Mouse (Mus musculus) MEL (cell line): ENCODE data around the gene Rpn2. TPM values are rescaled to one million over a fixed set of nuclear protein-coding genes. Genes with fewer than 3 reads are reported as not detected.

Source experiments
- DNase-seq: peaks from one replicate; pipeline ENCODE4 v3.0.0; 2011; ENCODE audit warnings: low read depth, low spot score
- H3K27ac ChIP-seq: 2 replicates; pipeline ENCODE4 v1.5.1; 2012; ENCODE audit warnings: low read depth, mild to moderate bottlenecking, control low read depth, low read length, moderate library complexity; ENCODE audit not compliant: control insufficient read depth
- H3K27me3 ChIP-seq, 2 experiments: fragments of 150-350 bp in 1 of 2; sonication (generic) in 1 of 2; 2 replicates each; pipeline ENCODE4 v1.6.1; 2012; ENCODE audit warnings: low read length in 2 of 2, mild to moderate bottlenecking in 2 of 2, improper control_type of control experiment in 1 of 2, moderate library complexity in 1 of 2; ENCODE audit not compliant: insufficient read depth in 2 of 2, control insufficient read depth in 1 of 2
- H3K36me3 ChIP-seq, 2 experiments: 2 replicates each; pipeline ENCODE4 v1.6.1; 2012 to 2014; ENCODE audit warnings: low read length in 2 of 2, improper control_type of control experiment in 1 of 2, inconsistent platforms in 1 of 2, mild to moderate bottlenecking in 1 of 2; ENCODE audit not compliant: insufficient read depth in 2 of 2, control insufficient read depth in 1 of 2
- H3K4me1 ChIP-seq, 2 experiments: fragments of 150-350 bp in 1 of 2; sonication (generic) in 1 of 2; 2 replicates each; pipeline ENCODE4 v1.6.1; 2012; ENCODE audit warnings: low read length in 2 of 2, improper control_type of control experiment in 1 of 2, mild to moderate bottlenecking in 1 of 2; ENCODE audit not compliant: insufficient read depth in 2 of 2, control insufficient read depth in 1 of 2
- H3K4me3 ChIP-seq, 2 experiments: fragments of 150-350 bp in 1 of 2; sonication (generic) in 1 of 2; 2 replicates each; pipeline ENCODE4 v1.5.1; 2012; ENCODE audit warnings: low read depth in 2 of 2, low read length in 2 of 2, mild to moderate bottlenecking in 2 of 2, moderate library complexity in 2 of 2, control low read depth in 1 of 2, improper control_type of control experiment in 1 of 2; ENCODE audit not compliant: control insufficient read depth in 1 of 2, insufficient read depth in 1 of 2
- H3K79me2 ChIP-seq: 2 replicates; pipeline ENCODE4 v1.6.1; 2012; ENCODE audit warnings: mild to moderate bottlenecking, low read length, moderate library complexity; ENCODE audit not compliant: control insufficient read depth, poor library complexity, insufficient read depth
- H3K9ac ChIP-seq: 2 replicates; pipeline ENCODE4 v1.6.1; 2012; ENCODE audit warnings: low read depth, mild to moderate bottlenecking, control low read depth, low read length, moderate library complexity; ENCODE audit not compliant: control insufficient read depth, poor library complexity, severe bottlenecking
- H3K9me3 ChIP-seq: fragments of 150-350 bp; sonication (generic); replicated peaks from 2 replicates; pipeline ENCODE4 v1.6.1; 2012; ENCODE audit warnings: mild to moderate bottlenecking, low read length, improper control_type of control experiment, moderate library complexity; ENCODE audit not compliant: insufficient read depth
- CHD1 ChIP-seq: IDR thresholded peaks from 2 replicates; pipeline ENCODE4 v1.6.1; 2012; ENCODE audit warnings: low read depth, mild to moderate bottlenecking, inconsistent platforms, low read length, improper control_type of control experiment
- CHD2 ChIP-seq: IDR thresholded peaks from 2 replicates; pipeline ENCODE4 v1.6.1; 2011; ENCODE audit warnings: low read length, improper control_type of control experiment
- CTCF ChIP-seq, 3 experiments: IDR thresholded peaks in 2 of 3; conservative IDR thresholded peaks in 1 of 3; 2 replicates each; pipeline ENCODE4 v1.5.1; 2011 to 2012; ENCODE audit warnings: low read length in 3 of 3, low read depth in 2 of 3, mild to moderate bottlenecking in 2 of 3, improper control_type of control experiment in 1 of 3, inconsistent platforms in 1 of 3, mixed read lengths in 1 of 3, moderate library complexity in 1 of 3; ENCODE audit not compliant: control insufficient read depth in 1 of 3, insufficient read depth in 1 of 3, poor library complexity in 1 of 3, severe bottlenecking in 1 of 3
- EP300 ChIP-seq, 2 experiments: IDR thresholded peaks; 2 replicates each; pipeline ENCODE4 v1.6.1; 2011; ENCODE audit warnings: improper control_type of control experiment in 2 of 2, low read length in 2 of 2, low read depth in 1 of 2, mild to moderate bottlenecking in 1 of 2
- ETS1 ChIP-seq: IDR thresholded peaks from 2 replicates; pipeline ENCODE4 v1.6.1; 2012; ENCODE audit warnings: low read depth, mild to moderate bottlenecking, inconsistent platforms, low read length, improper control_type of control experiment, moderate library complexity
- HCFC1 ChIP-seq: IDR thresholded peaks from 2 replicates; pipeline ENCODE4 v1.6.1; 2012; ENCODE audit warnings: low read depth, mild to moderate bottlenecking, inconsistent platforms, low read length, improper control_type of control experiment, moderate library complexity
- MAFK ChIP-seq: IDR thresholded peaks from 2 replicates; pipeline ENCODE4 v1.6.1; 2011; ENCODE audit warnings: low read depth, mild to moderate bottlenecking, low read length, improper control_type of control experiment, borderline replicate concordance
- MAX ChIP-seq: IDR thresholded peaks from 2 replicates; pipeline ENCODE4 v1.6.1; 2011; ENCODE audit warnings: low read length, improper control_type of control experiment
- MEF2A ChIP-seq: IDR thresholded peaks from 2 replicates; pipeline ENCODE4 v1.6.1; 2014; ENCODE audit warnings: low read depth, mild to moderate bottlenecking, inconsistent platforms, low read length, improper control_type of control experiment; ENCODE audit not compliant: poor library complexity, insufficient replicate concordance, severe bottlenecking; ENCODE audit errors: extremely low read depth
- MXI1 ChIP-seq: IDR thresholded peaks from 2 replicates; pipeline ENCODE4 v1.6.1; 2011; ENCODE audit warnings: mild to moderate bottlenecking, low read depth, low read length, improper control_type of control experiment
- MYC ChIP-seq: IDR thresholded peaks from 2 replicates; pipeline ENCODE4 v1.6.1; 2011; ENCODE audit warnings: low read depth, mild to moderate bottlenecking, low read length, improper control_type of control experiment, moderate library complexity
- POLR2A ChIP-seq, 2 experiments: IDR thresholded peaks; 2 replicates each; pipeline ENCODE4 v1.6.1; 2011 to 2012; ENCODE audit warnings: low read length in 2 of 2, mild to moderate bottlenecking in 2 of 2, control low read depth in 1 of 2, improper control_type of control experiment in 1 of 2, low read depth in 1 of 2, moderate library complexity in 1 of 2; ENCODE audit not compliant: control insufficient read depth in 1 of 2, insufficient read depth in 1 of 2, poor library complexity in 1 of 2
- POLR2AphosphoS2 ChIP-seq: IDR thresholded peaks from 2 replicates; pipeline ENCODE4 v1.6.1; 2011; ENCODE audit warnings: low read length, improper control_type of control experiment
- SIN3A ChIP-seq: IDR thresholded peaks from 2 replicates; pipeline ENCODE4 v1.6.1; 2012; ENCODE audit warnings: low read length, improper control_type of control experiment, inconsistent platforms
- TAL1 ChIP-seq: IDR thresholded peaks from 2 replicates; pipeline ENCODE4 v1.6.1; 2012; ENCODE audit warnings: mild to moderate bottlenecking, inconsistent platforms, low read length, moderate library complexity, mixed read lengths
- UBTF ChIP-seq: IDR thresholded peaks from 2 replicates; pipeline ENCODE4 v1.6.1; 2012; ENCODE audit warnings: low read depth, mild to moderate bottlenecking, inconsistent platforms, low read length, improper control_type of control experiment, moderate library complexity, borderline replicate concordance; ENCODE audit not compliant: insufficient read depth
- USF1 ChIP-seq: IDR thresholded peaks from 2 replicates; pipeline ENCODE4 v1.6.1; 2014; ENCODE audit warnings: low read depth, mild to moderate bottlenecking, inconsistent platforms, low read length, improper control_type of control experiment, moderate library complexity
- ZC3H11A ChIP-seq: IDR thresholded peaks from 2 replicates; pipeline ENCODE4 v1.6.1; 2012; ENCODE audit warnings: low read depth, mild to moderate bottlenecking, inconsistent platforms, low read length, improper control_type of control experiment
- ZNF384 ChIP-seq: IDR thresholded peaks from 2 replicates; pipeline ENCODE4 v1.6.1; 2012; ENCODE audit warnings: low read depth, mild to moderate bottlenecking, inconsistent platforms, low read length, improper control_type of control experiment
- polyA plus RNA-seq, 2 experiments: library from polyadenylated mRNA; stranded (reverse) in 1 of 2; unstranded in 1 of 2; fragments of >175 nt in 1 of 2; fragments of >200 nt in 1 of 2; gene quantifications; 2 replicates each; pipeline versions ENCODE4 v1.2.1 to v1.2.4; 2012; ENCODE audit warnings: low replicate concordance in 2 of 2, low read depth in 1 of 2; ENCODE audit not compliant: insufficient read length in 2 of 2, insufficient read depth in 1 of 2, missing spikeins in 1 of 2
- total RNA-seq: library from RNA; depleted of rRNA; stranded (reverse); fragments of 300-350 nt; gene quantifications from 2 replicates; pipeline ENCODE4 v1.2.3, GENCODE M21; 2012

The Rpn2 gene
- total and polyA plus RNA-seq, 3 experiments: 284 to 316 (median 310) TPM

GRCm38 (mm10) chr2:157308273-157308917 is 29.6 kb downstream of the Rpn2 start:
- TF ChIP-seq CHD2: no peak
- TF ChIP-seq MYC: no peak
- TF ChIP-seq SIN3A: no peak
- TF ChIP-seq USF1: no peak
- no peak for TF ChIP-seq MAFK
- no peak for TF ChIP-seq MAX
- TF ChIP-seq TAL1: no peak
- no peak for TF ChIP-seq ETS1
- no peaks in the 10 kb centered on the region for H3K27me3 ChIP-seq
- 0 out of 2 replicates have a peak, but pooled peaks cover 1% of the 10 kb centered on the region for H3K79me2 ChIP-seq
- H3K9ac ChIP-seq: no peak overlapping the region
- H3K4me3 ChIP-seq: no peak overlapping the region
- no peak overlapping the region for H3K27ac ChIP-seq
- H3K36me3 ChIP-seq: peaks cover 0 to 39% of the 10 kb centered on the region in 2 experiments; a peak in 2 of 4 replicates
- H3K4me1 ChIP-seq: no peaks in the 10 kb centered on the region
- no peak for DNase-seq
- no peaks in the 10 kb centered on the region for H3K9me3 ChIP-seq

- DNase-seq: no peak
- no peak overlapping the region for H3K9ac ChIP-seq
- TF ChIP-seq MAX: no peak
- TF ChIP-seq MAFK: no peak
- TF ChIP-seq MEF2A: no peak
- no peak for TF ChIP-seq ZNF384
- TF ChIP-seq CHD1: no peak
- no peak for TF ChIP-seq POLR2AphosphoS2
- TF ChIP-seq SIN3A: no peak
- TF ChIP-seq HCFC1: no peak
- TF ChIP-seq ZC3H11A: no peak
- no peak for TF ChIP-seq EP300 (IDR thresholded peaks at IDR 0.05; ENCODE audit: low read depth in 1 of 2, low read length in 2 of 2)
- no peak for TF ChIP-seq MXI1
- no peak for TF ChIP-seq TAL1
- no peak for TF ChIP-seq POLR2A (IDR thresholded peaks at IDR 0.05; ENCODE audit: control insufficient read depth in 1 of 2, insufficient read depth in 1 of 2, low read depth in 1 of 2, low read length in 2 of 2, poor library complexity in 1 of 2)
- TF ChIP-seq CTCF (IDR thresholded peaks at IDR 0.05 in 2 of 3, conservative IDR thresholded peaks at IDR 0.05 in 1 of 3; ENCODE audit: control insufficient read depth in 1 of 3, insufficient read depth in 1 of 3, low read depth in 2 of 3, low read length in 3 of 3, poor library complexity in 1 of 3, severe bottlenecking in 1 of 3): no peak
- no peak for TF ChIP-seq UBTF
- H3K36me3 ChIP-seq: peaks cover 0 to 44% of the 10 kb centered on the region in 2 experiments; a peak in 2 of 4 replicates
- H3K9me3 ChIP-seq: no peaks in the 10 kb centered on the region
- H3K4me1 ChIP-seq: no peaks in the 10 kb centered on the region
- no peak overlapping the region for H3K27ac ChIP-seq
- no peak overlapping the region for H3K4me3 ChIP-seq
- H3K79me2 ChIP-seq: 0 out of 2 replicates have a peak, but pooled peaks cover 1% of the 10 kb centered on the region
- H3K27me3 ChIP-seq: no peaks in the 10 kb centered on the region
These were observed 30.8 kb downstream of the Rpn2 start for GRCm38 (mm10) chr2:157309611-157310010.
